Mouse (Mus musculus) erythroblast, embryonic 14.5 days (primary cell): Measurements from ENCODE around the gene Spi1.

Source experiments
- GATA1 ChIP-seq: IDR thresholded peaks from 2 replicates; pipeline ENCODE4 v1.6.1; 2012; ENCODE audit warnings: low read length, inconsistent platforms, mixed read lengths
- TAL1 ChIP-seq: IDR thresholded peaks from 3 replicates; pipeline ENCODE4 v1.6.1; 2012; ENCODE audit warnings: low read length, inconsistent platforms, mixed read lengths

DNA sequence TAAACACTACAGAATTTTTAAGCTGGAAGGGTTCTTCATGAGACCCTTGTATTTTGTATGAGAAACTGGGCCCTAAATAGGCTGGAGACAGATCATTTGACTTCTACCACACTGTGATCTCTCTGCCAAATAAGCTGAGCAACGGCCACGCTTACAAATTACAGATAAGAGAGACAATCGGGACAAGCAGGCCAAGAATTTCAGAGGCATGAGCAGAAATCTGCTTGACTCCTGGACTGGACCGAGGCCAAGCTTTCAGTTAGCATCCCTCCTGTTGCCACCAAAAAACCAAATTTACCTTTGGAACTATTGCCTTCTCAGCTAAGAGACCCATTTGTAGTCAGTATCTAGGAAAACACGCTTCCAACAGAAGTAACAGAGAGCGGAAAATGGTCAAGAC lies 78.4 kb downstream of the Spi1 start:
- TF ChIP-seq GATA1 (no peak), TAL1 (no peak)
